17 mouse cellular contexts compared by ENCODE assay signal in the genomic region with DNA sequence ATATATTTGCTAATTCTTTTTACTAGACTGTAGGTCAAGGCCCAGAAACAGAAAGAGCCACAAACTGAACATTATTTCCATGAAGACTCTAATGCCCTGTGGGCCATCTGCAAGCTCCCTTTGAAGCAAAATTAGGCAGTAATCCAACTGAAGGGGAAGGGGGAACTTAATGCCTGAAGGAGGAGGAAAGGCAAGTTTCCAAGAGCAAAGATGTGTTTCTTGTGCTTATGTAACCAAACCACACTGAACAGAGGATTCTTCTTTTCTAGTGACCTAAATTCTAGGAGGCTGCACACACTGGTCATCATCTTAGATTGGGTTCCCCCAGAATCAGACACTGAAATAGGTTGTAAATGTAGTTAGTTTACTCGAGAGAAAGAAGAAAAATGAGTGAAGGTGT.
DNase-seq lines count a peak whose midpoint lies in the region; ATAC-seq and TF ChIP-seq lines count a peak whose summit lies in the region.
"Had no signal": no experiment of that assay in that cellular context is flagged by ENCODE, and none has a peak within 500 bp of the region (broad histone marks: within the 10 kb centered on the region; RNA-seq: fewer than 3 reads in every experiment).

No protein-coding gene starts in this region.

- H3K4me3 ChIP-seq in limb, embryonic 14.5 days (replicated peaks; ENCODE audit: low read length): no peak overlapping the region
- H3K4me3 ChIP-seq in limb, embryonic 10.5 days: no peak overlapping the region
- H3K4me3 ChIP-seq: embryonic facial prominence, embryonic 15.5 days; liver, embryonic 12.5 days; neural tube, embryonic 12.5 days had no signal

- H3K9me3 ChIP-seq in limb, embryonic 14.5 days (ENCODE audit: control insufficient read depth, low read length): no peaks in the 10 kb centered on the region
- no peaks in the 10 kb centered on the region for H3K9me3 ChIP-seq in limb, embryonic 10.5 days (replicated peaks)
- H3K9me3 ChIP-seq: embryonic facial prominence, embryonic 15.5 days; liver, embryonic 12.5 days; neural tube, embryonic 12.5 days had no signal

- DNase-seq in gastrocnemius, adult 18-20 months (ENCODE audit: low spot score): peak; percentile 0
- no peak for DNase-seq in gastrocnemius, postnatal 4 days (ENCODE audit: low spot score in 2 of 2)
- DNase-seq in limb, embryonic 14.5 days (ENCODE audit: low spot score): peak; percentile 9
- DNase-seq in limb, embryonic 10.5 days (ENCODE audit: low spot score): no peak
- DNase-seq in Muller cell, postnatal 12 days (ENCODE audit: inconsistent ontology term): peak; percentile 74
- peak; percentile 64 for DNase-seq in brain, embryonic 14.5 days (ENCODE audit: low read depth)
- no peak for DNase-seq in spleen, postnatal 10 days (ENCODE audit: low spot score in 2 of 2)
- DNase-seq: adrenal gland, postnatal 25 days; cerebellum, adult 8-10 months; heart, adult 11 months; kidney, adult 2 months; thymus, postnatal 4 days had no signal

- no peaks in the 10 kb centered on the region for H3K27me3 ChIP-seq in limb, embryonic 14.5 days (ENCODE audit: control insufficient read depth, insufficient read depth, low read length)
- H3K27me3 ChIP-seq in limb, embryonic 10.5 days (ENCODE audit: low read depth, poor library complexity, severe bottlenecking): no peaks in the 10 kb centered on the region
- H3K27me3 ChIP-seq: CH12.LX; embryonic facial prominence, embryonic 15.5 days; liver, embryonic 12.5 days; neural tube, embryonic 12.5 days had no signal

- TF ChIP-seq CTCF in brain, embryonic 14.5 days (IDR thresholded peaks at IDR 0.05; ENCODE audit: borderline replicate concordance, extremely low read depth, insufficient read depth, insufficient read length): no peak

- no peak for ATAC-seq in limb, embryonic 14.5 days (ENCODE audit: low FRiP score, low read depth)
- ATAC-seq: liver, embryonic 12.5 days had no signal

- no peak overlapping the region for H3K27ac ChIP-seq in limb, embryonic 14.5 days (replicated peaks; ENCODE audit: low read depth, low read length)
- H3K27ac ChIP-seq in limb, embryonic 10.5 days: no peak overlapping the region
- H3K27ac ChIP-seq: embryonic facial prominence, embryonic 15.5 days; liver, embryonic 12.5 days; neural tube, embryonic 12.5 days had no signal

- no peaks in the 10 kb centered on the region for H3K4me1 ChIP-seq in limb, embryonic 14.5 days (ENCODE audit: control insufficient read depth, insufficient read depth, low read length)
- H3K4me1 ChIP-seq in limb, embryonic 10.5 days: no peaks in the 10 kb centered on the region
- H3K4me1 ChIP-seq: liver, embryonic 12.5 days; neural tube, embryonic 12.5 days had no signal

- 67% methylated on average over 1 of the region's 1 CpGs for WGBS in limb, embryonic 14.5 days
- WGBS in limb, embryonic 10.5 days: 68% methylated on average over 1 of the region's 1 CpGs

- no peaks in the 10 kb centered on the region for H3K36me3 ChIP-seq in limb, embryonic 14.5 days (ENCODE audit: control insufficient read depth, insufficient read depth, low read length)
- H3K36me3 ChIP-seq in limb, embryonic 10.5 days: no peaks in the 10 kb centered on the region
- H3K36me3 ChIP-seq: embryonic facial prominence, embryonic 15.5 days; liver, embryonic 12.5 days; neural tube, embryonic 12.5 days had no signal

- H3K9ac ChIP-seq in limb, embryonic 14.5 days (ENCODE audit: low read depth, low read length, severe bottlenecking): no peak overlapping the region
- H3K9ac ChIP-seq: embryonic facial prominence, embryonic 15.5 days; liver, embryonic 12.5 days; neural tube, embryonic 12.5 days had no signal

- no peak for TF ChIP-seq POLR2A in limb, embryonic 14.5 days (IDR thresholded peaks at IDR 0.05; ENCODE audit: borderline replicate concordance, extremely low read depth, insufficient read depth, insufficient read length)
- no peak for TF ChIP-seq POLR2A in brain, embryonic 14.5 days (IDR thresholded peaks at IDR 0.05; ENCODE audit: borderline replicate concordance, extremely low read depth, insufficient read depth, insufficient read length, poor library complexity, severe bottlenecking)

- H3K4me2 ChIP-seq in limb, embryonic 14.5 days (replicated peaks; ENCODE audit: low read depth, low read length, severe bottlenecking): no peak overlapping the region
- H3K4me2 ChIP-seq: embryonic facial prominence, embryonic 15.5 days; liver, embryonic 12.5 days; midbrain, embryonic 11.5 days; neural tube, embryonic 12.5 days had no signal

Comparison
In these comparisons a context has a peak if more than half of its experiments do, and no peak if none do; other contexts are left out.
1. DNase-seq: peak in gastrocnemius, adult 18-20 months (single experiment), limb, embryonic 14.5 days (single experiment), Muller cell, postnatal 12 days (single experiment) and brain, embryonic 14.5 days (single experiment); none in gastrocnemius, postnatal 4 days (0 of 2), limb, embryonic 10.5 days (single experiment) and spleen, postnatal 10 days (0 of 2).